Mouse (Mus musculus): ENCODE data around the gene Cnppd1. TPM values are rescaled to one million over a fixed set of nuclear protein-coding genes. Genes with fewer than 3 reads are reported as not detected.

Gene Cnppd1
- polyA plus RNA-seq, 1 experiment = not detected

DNA sequence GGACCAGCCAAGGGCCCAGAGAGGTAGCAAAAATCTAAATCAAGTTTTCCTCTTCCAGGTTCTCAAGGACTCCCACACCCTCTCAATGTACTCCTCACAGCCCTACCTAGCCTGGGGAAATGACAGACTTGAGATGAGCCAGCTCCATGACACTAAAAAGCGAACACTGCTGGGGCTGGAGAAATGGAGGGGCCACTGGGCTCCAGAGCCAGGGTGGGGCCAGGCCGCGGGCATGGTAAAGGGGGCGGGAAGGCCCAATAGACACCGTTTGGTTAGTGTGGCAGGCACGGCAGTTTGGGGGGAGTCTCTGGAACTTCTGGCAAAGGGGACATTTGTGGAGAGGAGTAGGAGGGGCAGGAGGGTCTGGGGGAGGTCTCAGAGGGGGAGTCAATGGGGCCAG lies 6.2 kb downstream of the Cnppd1 start:
- 89% methylated on average over 6 of the region's 6 CpGs for WGBS
- TF ChIP-seq CTCF (IDR thresholded peaks at IDR 0.05; ENCODE audit: insufficient read depth, low read depth, low read length) = no peak
- TF ChIP-seq POLR2A (IDR thresholded peaks at IDR 0.05; ENCODE audit: insufficient read depth, low read depth, low read length) = no peak
- Histone ChIP-seq H3K4me1 (ENCODE audit: control insufficient read depth, insufficient read depth, low read length) (peaks cover 9% of the 10 kb centered on the region), H3K4me3 (ENCODE audit: insufficient read depth, low read depth, low read length) (no peak overlapping the region), H3K27ac (ENCODE audit: insufficient read depth, low read depth, low read length) (no peak overlapping the region)

DNA sequence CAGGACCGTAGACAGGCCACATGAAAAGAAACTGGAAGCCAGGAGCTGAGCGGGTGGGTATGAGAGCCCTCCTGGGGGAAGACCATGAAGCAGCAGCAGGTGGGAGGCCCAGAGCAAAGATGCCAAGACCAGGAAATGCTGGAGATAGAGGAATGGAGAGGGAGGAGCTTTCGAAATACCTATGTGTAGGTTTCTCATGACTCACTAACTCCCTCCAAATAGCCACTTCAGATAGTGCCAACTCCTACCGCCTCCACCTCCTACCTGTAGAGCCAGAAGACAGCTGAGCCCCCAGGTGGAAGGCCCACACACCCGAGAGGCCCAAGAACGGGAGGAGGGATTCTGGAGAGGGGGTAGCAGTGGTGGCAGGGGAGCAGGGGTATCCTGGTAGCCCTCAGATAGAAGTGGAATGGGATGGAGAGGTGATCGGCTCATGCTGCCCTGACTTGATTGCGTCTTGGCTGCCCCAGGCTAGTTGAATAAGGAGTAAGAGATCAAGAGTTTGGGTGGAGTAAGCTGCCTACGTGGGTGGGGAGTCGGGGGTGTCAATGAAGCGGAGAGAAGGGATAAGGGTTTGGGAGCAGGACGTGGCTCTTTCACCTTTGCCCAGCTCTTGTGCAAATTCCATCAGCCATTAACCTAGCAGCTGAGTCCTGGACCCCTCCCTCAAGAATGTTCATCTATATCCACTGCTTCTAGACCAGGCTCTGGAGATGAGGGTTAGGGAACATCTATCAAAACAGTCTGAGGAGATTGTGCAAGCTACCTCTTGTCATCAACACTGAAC lies 8.9 kb downstream of the Cnppd1 start, which contains the start of gene Slc23a3:
Slc23a3 (minus strand) TSS at position 470 of the 787 bp plus-strand sequence.
- WGBS = 69% methylated on average over 12 of the region's 12 CpGs
- H3K4me3 ChIP-seq (ENCODE audit: insufficient read depth, low read depth, low read length) = no peak within 1 kb of the TSS

DNA sequence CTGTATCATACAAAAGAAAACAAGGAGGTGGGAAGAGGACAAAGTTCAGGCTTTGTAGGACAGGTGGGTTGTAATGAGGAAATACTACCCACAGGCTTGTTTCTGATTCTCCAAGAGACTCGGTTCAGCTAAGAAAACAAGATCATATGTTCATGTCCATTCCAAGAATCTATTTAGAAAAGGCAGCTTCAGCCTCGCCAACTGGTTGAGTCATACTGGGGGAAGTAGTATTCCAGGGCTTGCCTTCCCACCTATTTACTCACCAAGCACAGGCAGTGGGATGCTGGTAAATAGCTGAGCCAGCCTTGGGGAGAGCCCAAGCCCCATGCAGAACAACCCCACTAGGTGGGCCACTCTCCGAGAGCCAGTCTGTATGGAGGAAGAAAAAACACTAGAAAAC lies 13.9 kb downstream of the Cnppd1 start:
- Histone ChIP-seq H3K4me3 (ENCODE audit: insufficient read depth, low read depth, low read length) (no peak overlapping the region), H3K27ac (ENCODE audit: insufficient read depth, low read depth, low read length) (no peak overlapping the region), H3K4me1 (ENCODE audit: control insufficient read depth, insufficient read depth, low read length) (peaks cover 5% of the 10 kb centered on the region; the same call in 1 of the 2 replicates)
- WGBS = 51% methylated on average over 3 of the region's 3 CpGs
- TF ChIP-seq CTCF (IDR thresholded peaks at IDR 0.05; ENCODE audit: insufficient read depth, low read depth, low read length) (no peak), POLR2A (IDR thresholded peaks at IDR 0.05; ENCODE audit: insufficient read depth, low read depth, low read length) (no peak)

More for the DNA sequence above, 8.9 kb downstream of the Cnppd1 start, which contains the start of gene Slc23a3:
- H3K27ac ChIP-seq (ENCODE audit: insufficient read depth, low read depth, low read length) = no peak within 1 kb of the TSS
- peaks cover 5% of the 10 kb centered on the region; the same call in 1 of the 2 replicates for H3K4me1 ChIP-seq (ENCODE audit: control insufficient read depth, insufficient read depth, low read length)
- no peak for TF ChIP-seq CTCF (IDR thresholded peaks at IDR 0.05; ENCODE audit: insufficient read depth, low read depth, low read length)
- TF ChIP-seq POLR2A (IDR thresholded peaks at IDR 0.05; ENCODE audit: insufficient read depth, low read depth, low read length) = no peak

DNA sequence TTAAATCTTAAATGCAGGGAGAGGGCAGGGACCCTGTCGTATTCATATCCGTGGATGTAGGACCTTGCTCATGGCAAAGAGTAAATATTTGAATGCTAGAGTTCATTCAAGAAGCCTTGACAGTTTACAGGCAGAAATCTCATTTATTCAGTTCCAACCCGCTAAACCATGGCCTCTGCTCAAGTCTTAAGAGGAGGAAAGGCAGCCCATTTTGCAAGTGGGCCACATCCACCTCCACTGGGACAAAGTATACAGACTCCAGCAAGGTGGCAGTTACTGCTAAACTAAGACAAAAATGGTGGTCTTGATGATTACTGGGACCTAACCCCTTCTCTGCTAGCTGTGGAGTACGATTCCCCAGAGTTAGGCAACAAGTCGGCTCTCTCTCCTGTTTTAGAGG lies 17.1 kb downstream of the Cnppd1 start:
- H3K4me3 ChIP-seq (ENCODE audit: insufficient read depth, low read depth, low read length) = no peak overlapping the region
- 37% methylated on average over 5 of the region's 5 CpGs for WGBS
- H3K27ac ChIP-seq (ENCODE audit: insufficient read depth, low read depth, low read length) = no peak overlapping the region
- no peak for TF ChIP-seq POLR2A (IDR thresholded peaks at IDR 0.05; ENCODE audit: insufficient read depth, low read depth, low read length)
- no peak for TF ChIP-seq CTCF (IDR thresholded peaks at IDR 0.05; ENCODE audit: insufficient read depth, low read depth, low read length)
- peaks cover 5% of the 10 kb centered on the region; the same call in 1 of the 2 replicates for H3K4me1 ChIP-seq (ENCODE audit: control insufficient read depth, insufficient read depth, low read length)

DNA sequence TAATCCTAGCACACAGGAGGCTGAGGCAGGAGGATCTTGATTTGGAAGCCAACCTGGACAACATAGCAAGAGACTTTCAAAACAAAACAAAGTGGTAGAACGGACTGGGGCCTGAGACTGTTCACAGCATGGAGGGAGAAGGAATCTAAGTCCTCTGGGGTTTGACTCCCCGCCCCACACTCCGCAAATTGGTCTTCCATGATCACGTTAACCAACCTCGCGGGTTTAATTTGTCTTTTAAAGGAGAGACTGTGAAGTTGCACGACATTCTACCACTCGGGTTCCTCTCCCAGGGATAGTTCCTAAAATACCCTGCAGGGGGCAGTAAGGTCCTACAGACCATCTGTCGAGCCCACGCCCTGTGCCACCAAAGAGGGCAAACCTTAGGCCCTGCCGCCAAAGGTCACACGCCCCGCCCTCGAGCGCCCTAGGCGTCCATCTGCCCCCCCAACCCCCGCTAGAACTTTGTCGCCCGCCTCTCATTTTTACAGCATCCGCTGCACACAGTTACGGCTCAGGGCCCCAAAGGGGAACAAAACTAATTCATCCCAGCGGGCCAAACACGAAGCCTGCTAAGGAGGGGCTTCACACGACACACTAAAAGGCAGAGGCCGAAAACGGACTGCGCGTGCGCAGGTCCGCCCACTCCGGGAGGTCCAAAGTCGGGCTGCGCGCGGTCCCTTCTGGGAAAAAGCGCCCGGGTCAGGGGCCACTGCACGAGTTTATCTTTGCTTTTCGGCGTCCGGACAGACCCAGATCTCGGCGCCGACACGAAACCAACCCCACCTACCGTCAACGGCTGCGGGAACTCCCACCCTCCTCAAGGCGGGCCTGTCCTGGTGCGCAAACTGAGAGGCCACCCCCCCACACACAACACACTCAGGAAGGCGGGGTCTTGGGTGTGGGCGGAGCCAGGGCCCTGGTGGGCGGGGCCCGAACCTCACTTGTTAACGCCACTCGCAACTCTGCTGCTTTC lies 17.9 kb downstream of the Cnppd1 start, which contains the start of gene Nhej1:
Nhej1 (minus strand) TSS at position 855 of the 976 bp plus-strand sequence.
- WGBS = 1% methylated on average over 56 of the region's 56 CpGs
- Histone ChIP-seq H3K4me1 (ENCODE audit: control insufficient read depth, insufficient read depth, low read length) (peaks cover 5% of the 10 kb centered on the region; the same call in 1 of the 2 replicates), H3K27ac (ENCODE audit: insufficient read depth, low read depth, low read length) (peak within 1 kb of the TSS; percentile 59), H3K4me3 (ENCODE audit: insufficient read depth, low read depth, low read length) (peak within 1 kb of the TSS; percentile 58)
- TF ChIP-seq POLR2A (IDR thresholded peaks at IDR 0.05; ENCODE audit: insufficient read depth, low read depth, low read length) = peak; percentile 73
- TF ChIP-seq CTCF (IDR thresholded peaks at IDR 0.05; ENCODE audit: insufficient read depth, low read depth, low read length) = peak; percentile 47; the same call in 1 of the 2 replicates

DNA sequence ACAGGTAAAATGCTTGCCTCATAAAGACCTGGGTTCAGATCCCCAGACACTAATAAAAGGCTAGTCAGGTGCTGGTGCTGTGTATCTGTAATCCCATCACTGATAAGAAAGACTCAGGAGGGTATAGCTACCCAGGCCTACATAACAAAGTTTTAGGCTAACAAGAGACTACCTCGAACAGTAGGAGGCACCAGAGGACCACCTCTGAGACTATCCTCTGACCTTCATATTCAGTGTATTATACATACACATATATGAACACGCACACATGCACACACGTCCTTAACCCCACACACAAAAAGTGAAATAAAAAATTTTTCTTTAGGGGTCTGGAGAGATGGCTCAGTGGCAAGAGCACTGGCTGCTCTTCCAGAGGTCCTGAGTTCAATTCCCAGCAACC lies 20.3 kb downstream of the Cnppd1 start:
- no peak overlapping the region for H3K27ac ChIP-seq (ENCODE audit: insufficient read depth, low read depth, low read length)

More for the DNA sequence above, 20.3 kb downstream of the Cnppd1 start:
- Histone ChIP-seq H3K4me1 (ENCODE audit: control insufficient read depth, insufficient read depth, low read length) (no peaks in the 10 kb centered on the region), H3K4me3 (ENCODE audit: insufficient read depth, low read depth, low read length) (no peak overlapping the region)
- 80% methylated on average over 3 of the region's 3 CpGs for WGBS
- TF ChIP-seq CTCF (IDR thresholded peaks at IDR 0.05; ENCODE audit: insufficient read depth, low read depth, low read length) (no peak), POLR2A (IDR thresholded peaks at IDR 0.05; ENCODE audit: insufficient read depth, low read depth, low read length) (no peak)

Other genes with a start within 250 kb of the Cnppd1 start
- gene Cryba2, start 249.6 kb downstream of the Cnppd1 start, polyA plus RNA-seq (2012; ENCODE audit: insufficient read depth, insufficient read length, low replicate concordance, missing spikeins) = not detected in 2 replicates
- not detected in 2 replicates for gene Cfap65, start 207.1 kb downstream of the Cnppd1 start, polyA plus RNA-seq (2012; ENCODE audit: insufficient read depth, insufficient read length, low replicate concordance, missing spikeins)
- gene Ihh, start 191.0 kb downstream of the Cnppd1 start, polyA plus RNA-seq (2012; ENCODE audit: insufficient read depth, insufficient read length, low replicate concordance, missing spikeins) = not detected in 2 replicates
- not detected in 2 replicates for gene Nhej1, start 17.5 kb downstream of the Cnppd1 start, polyA plus RNA-seq (2012; ENCODE audit: insufficient read depth, insufficient read length, low replicate concordance, missing spikeins)
- gene Slc23a3, start 8.8 kb downstream of the Cnppd1 start, polyA plus RNA-seq (2012; ENCODE audit: insufficient read depth, insufficient read length, low replicate concordance, missing spikeins) = not detected in 2 replicates
- gene Retreg2, start 67 bp upstream of the Cnppd1 start, polyA plus RNA-seq (2012; ENCODE audit: insufficient read depth, insufficient read length, low replicate concordance, missing spikeins) = not detected in 2 replicates
- not detected in 2 replicates for gene Zfand2b, start 25.9 kb upstream of the Cnppd1 start, polyA plus RNA-seq (2012; ENCODE audit: insufficient read depth, insufficient read length, low replicate concordance, missing spikeins)
- gene Abcb6, start 37.7 kb upstream of the Cnppd1 start, polyA plus RNA-seq (2012; ENCODE audit: insufficient read depth, insufficient read length, low replicate concordance, missing spikeins) = not detected in 2 replicates
- not detected in 2 replicates for gene Ankzf1, start 49.4 kb upstream of the Cnppd1 start, polyA plus RNA-seq (2012; ENCODE audit: insufficient read depth, insufficient read length, low replicate concordance, missing spikeins)
- gene Atg9a, start 49.5 kb upstream of the Cnppd1 start, polyA plus RNA-seq (2012; ENCODE audit: insufficient read depth, insufficient read length, low replicate concordance, missing spikeins) = not detected in 2 replicates
- gene Glb1l, start 68.1 kb upstream of the Cnppd1 start, polyA plus RNA-seq (2012; ENCODE audit: insufficient read depth, insufficient read length, low replicate concordance, missing spikeins) = not detected in 2 replicates
- not detected in 2 replicates for gene Stk16, start 68.1 kb upstream of the Cnppd1 start, polyA plus RNA-seq (2012; ENCODE audit: insufficient read depth, insufficient read length, low replicate concordance, missing spikeins)
- not detected in 2 replicates for gene Tuba4a, start 77.2 kb upstream of the Cnppd1 start, polyA plus RNA-seq (2012; ENCODE audit: insufficient read depth, insufficient read length, low replicate concordance, missing spikeins)
- not detected in 2 replicates for gene A630095N17Rik, start 89.4 kb upstream of the Cnppd1 start, polyA plus RNA-seq (2012; ENCODE audit: insufficient read depth, insufficient read length, low replicate concordance, missing spikeins)
- not detected in 2 replicates for gene Dnajb2, start 93.7 kb upstream of the Cnppd1 start, polyA plus RNA-seq (2012; ENCODE audit: insufficient read depth, insufficient read length, low replicate concordance, missing spikeins)
- not detected in 2 replicates for gene Ptprn, start 121.8 kb upstream of the Cnppd1 start, polyA plus RNA-seq (2012; ENCODE audit: insufficient read depth, insufficient read length, low replicate concordance, missing spikeins)
- not detected in 2 replicates for gene Resp18, start 135.7 kb upstream of the Cnppd1 start, polyA plus RNA-seq (2012; ENCODE audit: insufficient read depth, insufficient read length, low replicate concordance, missing spikeins)
- gene Dnpep, start 175.3 kb upstream of the Cnppd1 start, polyA plus RNA-seq (2012; ENCODE audit: insufficient read depth, insufficient read length, low replicate concordance, missing spikeins) = not detected in 2 replicates
- gene Des, start 217.6 kb upstream of the Cnppd1 start, polyA plus RNA-seq (2012; ENCODE audit: insufficient read depth, insufficient read length, low replicate concordance, missing spikeins) = not detected in 2 replicates
- gene Speg, start 232.6 kb upstream of the Cnppd1 start, polyA plus RNA-seq (2012; ENCODE audit: insufficient read depth, insufficient read length, low replicate concordance, missing spikeins) = not detected in 2 replicates

Data from olfactory bulb, adult 2 months (tissue).